Mouse (Mus musculus): ENCODE results near the gene Tat. TPM values are rescaled to one million over a fixed set of nuclear protein-coding genes. Genes with fewer than 3 reads are reported as not detected.

The Tat gene
- total RNA-seq (2014; fragmentation: Nextera tagmentation) (not detected in 2 replicates), total RNA-seq (2017) (0.22 TPM in 1 of 2 replicates, not detected in the other), polyA plus RNA-seq (2012) (not detected in 2 replicates)

DNA sequence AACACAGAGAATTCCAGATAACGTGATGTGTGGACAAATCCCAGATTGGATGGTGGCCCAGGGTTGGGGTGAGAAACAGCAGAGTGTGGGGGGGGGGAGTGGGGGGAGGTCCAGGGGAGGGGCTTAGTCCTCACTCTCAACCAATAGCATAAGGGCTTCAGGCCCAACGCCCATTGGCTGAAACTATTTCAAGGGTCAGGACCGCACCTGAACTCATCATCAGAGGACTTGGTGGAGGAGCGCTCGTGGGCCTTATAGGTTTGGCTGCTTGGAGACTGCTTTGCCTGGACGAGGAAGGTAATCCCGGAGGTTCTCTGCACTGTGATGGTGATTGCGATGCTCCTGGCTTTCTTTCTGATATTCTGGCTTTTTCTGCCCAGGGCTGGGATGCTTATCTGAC is at the start of gene Tat:
Gene Tat (plus strand): TSS at position 214 of the 400 bp plus-strand sequence.
- Histone ChIP-seq H3K27me3 (ENCODE audit: insufficient read depth, low read length) (0 out of 2 replicates have a peak, but pooled peaks cover 2% of the 10 kb centered on the region), H3K36me3 (replicated peaks) (no peaks in the 10 kb centered on the region), H3K4me1 (ENCODE audit: insufficient read depth, low read depth, low read length) (no peaks in the 10 kb centered on the region), H3K4me3 (ENCODE audit: low read depth, low read length) (no peak within 1 kb of the TSS), H3K9me3 (replicated peaks) (no peaks in the 10 kb centered on the region)
- TF ChIP-seq GATA1 (IDR thresholded peaks at IDR 0.05; ENCODE audit: borderline replicate concordance, low read length) (no peak), GATA2 (IDR thresholded peaks at IDR 0.05; ENCODE audit: borderline replicate concordance, low read depth, low read length) (no peak), TAL1 (conservative IDR thresholded peaks at IDR 0.05; ENCODE audit: low read depth, low read length) (no peak), POLR2AphosphoS5 (IDR thresholded peaks at IDR 0.05; ENCODE audit: insufficient replicate concordance, low read depth, low read length) (no peak), CTCF (IDR thresholded peaks at IDR 0.05; ENCODE audit: low read depth, low read length) (no peak)
- DNase-seq (ENCODE audit: low spot score), result no peak
- no peak for ATAC-seq (ENCODE audit: extremely low read depth, insufficient number of reproducible peaks, low FRiP score, poor library complexity, severe bottlenecking)

DNA sequence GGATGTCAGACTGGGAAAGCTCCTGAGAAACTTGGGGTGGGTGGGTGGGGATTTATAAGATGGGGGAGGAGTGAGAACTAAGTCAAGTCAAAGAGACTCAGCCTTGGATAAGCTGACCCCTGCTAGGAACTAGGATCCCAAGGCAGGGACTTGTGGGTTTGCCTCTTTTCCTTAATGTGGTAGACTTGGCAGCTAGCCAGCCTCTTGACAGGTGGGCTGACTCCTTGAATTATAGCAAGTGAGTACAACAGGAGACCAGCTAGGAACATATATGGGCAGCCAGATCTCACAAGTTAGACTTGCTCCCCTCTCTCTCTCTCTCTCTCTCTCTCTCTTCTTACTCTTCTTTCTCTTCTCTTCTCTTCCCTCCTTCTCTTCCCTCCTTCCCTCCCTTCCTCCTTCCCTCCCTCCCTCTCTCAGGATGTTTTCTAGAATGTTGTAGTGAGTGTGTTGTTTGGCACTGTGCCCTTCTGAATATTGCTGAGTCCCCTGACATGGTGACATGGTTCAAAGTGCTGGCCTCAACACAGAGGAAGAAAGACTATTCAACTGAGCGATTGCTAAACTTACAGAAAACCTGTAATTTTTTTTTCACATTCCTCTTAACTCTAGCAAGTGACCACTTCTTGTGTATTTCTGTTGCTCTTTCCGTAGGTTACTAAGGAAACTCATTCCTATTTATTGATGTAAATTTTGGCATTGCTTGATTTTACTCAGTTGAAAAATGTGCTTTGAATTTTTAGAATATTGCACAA is 48.5 kb upstream of the Tat start:
- Histone ChIP-seq H3K36me3 (replicated peaks) (peaks cover 63% of the 10 kb centered on the region), H3K4me1 (ENCODE audit: insufficient read depth, low read depth, low read length) (peaks cover 3% of the 10 kb centered on the region; the same call in 1 of the 2 replicates), H3K27me3 (ENCODE audit: insufficient read depth, low read length) (no peaks in the 10 kb centered on the region), H3K9me3 (replicated peaks) (no peaks in the 10 kb centered on the region), H3K4me3 (ENCODE audit: low read depth, low read length) (no peak overlapping the region)
- TF ChIP-seq GATA1 (IDR thresholded peaks at IDR 0.05; ENCODE audit: borderline replicate concordance, low read length), result no peak
- ATAC-seq (ENCODE audit: extremely low read depth, insufficient number of reproducible peaks, low FRiP score, poor library complexity, severe bottlenecking) (no peak), DNase-seq (ENCODE audit: low spot score) (no peak)

DNA sequence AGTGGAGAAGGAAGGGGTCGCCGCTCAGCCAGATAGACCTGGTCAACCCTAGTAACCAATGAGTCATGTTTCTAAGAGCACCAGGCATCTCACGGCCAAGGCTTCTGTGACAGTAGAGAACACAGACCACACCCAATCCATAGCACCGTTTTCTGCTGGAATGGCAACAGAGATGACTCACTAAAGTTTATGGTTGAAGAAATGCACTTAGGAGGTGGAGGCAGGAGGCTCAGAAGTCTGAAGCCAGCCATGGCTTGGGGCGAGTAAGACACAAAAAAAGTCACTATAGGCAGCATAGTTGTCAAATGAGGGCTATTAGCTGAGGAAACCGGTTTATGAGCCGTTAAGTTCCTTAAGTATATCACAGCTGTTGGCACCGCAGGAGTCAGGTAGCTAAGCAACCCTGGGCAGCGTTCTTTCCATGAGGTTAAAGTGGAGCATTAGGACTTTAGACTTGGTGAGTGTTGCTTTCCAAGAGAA is 45.0 kb upstream of the Tat start:
- Histone ChIP-seq H3K27me3 (ENCODE audit: insufficient read depth, low read length) (peaks cover 3% of the 10 kb centered on the region; the same call in 1 of the 2 replicates), H3K4me1 (ENCODE audit: insufficient read depth, low read depth, low read length) (peaks cover 3% of the 10 kb centered on the region; the same call in 1 of the 2 replicates), H3K4me3 (ENCODE audit: low read depth, low read length) (no peak overlapping the region), H3K9me3 (replicated peaks) (no peaks in the 10 kb centered on the region), H3K36me3 (replicated peaks) (peaks cover 39% of the 10 kb centered on the region)
- ATAC-seq (ENCODE audit: extremely low read depth, insufficient number of reproducible peaks, low FRiP score, poor library complexity, severe bottlenecking), result no peak; the same call in 1 of the 2 replicates
- no peak for DNase-seq (ENCODE audit: low spot score)
- TF ChIP-seq POLR2AphosphoS5 (IDR thresholded peaks at IDR 0.05; ENCODE audit: insufficient replicate concordance, low read depth, low read length) (no peak), GATA1 (IDR thresholded peaks at IDR 0.05; ENCODE audit: borderline replicate concordance, low read length) (no peak), CTCF (IDR thresholded peaks at IDR 0.05; ENCODE audit: low read depth, low read length) (no peak), TAL1 (conservative IDR thresholded peaks at IDR 0.05; ENCODE audit: low read depth, low read length) (no peak), GATA2 (IDR thresholded peaks at IDR 0.05; ENCODE audit: borderline replicate concordance, low read depth, low read length) (no peak)

DNA sequence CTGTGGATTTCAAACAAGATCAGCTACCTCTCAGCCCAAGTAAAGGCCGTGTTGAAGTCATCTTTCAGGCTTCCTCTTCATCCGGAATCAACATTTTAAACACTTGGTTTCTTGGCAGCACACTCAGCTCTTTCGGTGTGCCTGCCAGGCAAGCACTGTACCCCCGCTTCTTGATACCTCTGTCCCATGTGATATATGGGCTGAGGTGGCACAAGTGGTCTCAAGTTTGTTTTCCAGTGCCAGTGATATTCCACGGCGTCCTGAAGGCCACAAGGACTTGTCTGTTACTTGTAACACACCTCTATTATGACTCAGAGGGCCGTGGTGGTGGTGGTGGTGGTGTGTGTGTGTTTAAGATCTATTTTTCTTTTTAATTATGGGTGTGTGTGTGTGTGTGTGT is 44.5 kb upstream of the Tat start:
- ATAC-seq (ENCODE audit: extremely low read depth, insufficient number of reproducible peaks, low FRiP score, poor library complexity, severe bottlenecking), result no peak
- peaks cover 34% of the 10 kb centered on the region for H3K36me3 ChIP-seq (replicated peaks)
- peaks cover 3% of the 10 kb centered on the region; the same call in 1 of the 2 replicates for H3K27me3 ChIP-seq (ENCODE audit: insufficient read depth, low read length)
- no peak overlapping the region for H3K4me3 ChIP-seq (ENCODE audit: low read depth, low read length)
- H3K4me1 ChIP-seq (ENCODE audit: insufficient read depth, low read depth, low read length), result peaks cover 3% of the 10 kb centered on the region; the same call in 1 of the 2 replicates
- H3K9me3 ChIP-seq (replicated peaks), result no peaks in the 10 kb centered on the region
- TF ChIP-seq POLR2AphosphoS5 (IDR thresholded peaks at IDR 0.05; ENCODE audit: insufficient replicate concordance, low read depth, low read length), result no peak
- no peak for DNase-seq (ENCODE audit: low spot score)

DNA sequence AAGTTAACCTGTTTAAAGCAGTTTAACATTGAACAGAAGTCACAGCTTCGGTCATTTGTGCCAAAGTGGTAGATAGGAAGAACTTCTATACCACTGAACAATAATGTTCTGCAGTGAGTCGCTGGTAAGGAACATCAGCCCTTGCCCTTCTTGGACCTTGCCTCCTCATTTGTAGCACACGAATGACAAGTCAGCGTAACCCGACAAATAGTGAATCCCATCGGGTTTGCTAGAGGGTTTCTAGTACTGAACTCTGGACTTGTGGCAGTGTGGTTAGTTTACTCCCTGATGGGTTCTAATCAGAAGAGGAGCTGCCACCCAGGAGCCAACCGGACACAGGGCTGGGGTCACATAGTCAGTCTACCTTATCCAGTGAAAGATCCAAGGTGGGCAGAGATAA is 44.0 kb upstream of the Tat start:
- ATAC-seq (ENCODE audit: extremely low read depth, insufficient number of reproducible peaks, low FRiP score, poor library complexity, severe bottlenecking), result no peak
- TF ChIP-seq GATA1 (IDR thresholded peaks at IDR 0.05; ENCODE audit: borderline replicate concordance, low read length) (no peak), CTCF (IDR thresholded peaks at IDR 0.05; ENCODE audit: low read depth, low read length) (no peak), POLR2AphosphoS5 (IDR thresholded peaks at IDR 0.05; ENCODE audit: insufficient replicate concordance, low read depth, low read length) (no peak), GATA2 (IDR thresholded peaks at IDR 0.05; ENCODE audit: borderline replicate concordance, low read depth, low read length) (no peak), TAL1 (conservative IDR thresholded peaks at IDR 0.05; ENCODE audit: low read depth, low read length) (no peak)
- H3K36me3 ChIP-seq (replicated peaks), result peaks cover 28% of the 10 kb centered on the region
- H3K27me3 ChIP-seq (ENCODE audit: insufficient read depth, low read length), result peaks cover 3% of the 10 kb centered on the region; the same call in 1 of the 2 replicates
- no peak for DNase-seq (ENCODE audit: low spot score)
- peaks cover 3% of the 10 kb centered on the region; the same call in 1 of the 2 replicates for H3K4me1 ChIP-seq (ENCODE audit: insufficient read depth, low read depth, low read length)
- H3K9me3 ChIP-seq (replicated peaks), result no peaks in the 10 kb centered on the region
- no peak overlapping the region for H3K4me3 ChIP-seq (ENCODE audit: low read depth, low read length)

DNA sequence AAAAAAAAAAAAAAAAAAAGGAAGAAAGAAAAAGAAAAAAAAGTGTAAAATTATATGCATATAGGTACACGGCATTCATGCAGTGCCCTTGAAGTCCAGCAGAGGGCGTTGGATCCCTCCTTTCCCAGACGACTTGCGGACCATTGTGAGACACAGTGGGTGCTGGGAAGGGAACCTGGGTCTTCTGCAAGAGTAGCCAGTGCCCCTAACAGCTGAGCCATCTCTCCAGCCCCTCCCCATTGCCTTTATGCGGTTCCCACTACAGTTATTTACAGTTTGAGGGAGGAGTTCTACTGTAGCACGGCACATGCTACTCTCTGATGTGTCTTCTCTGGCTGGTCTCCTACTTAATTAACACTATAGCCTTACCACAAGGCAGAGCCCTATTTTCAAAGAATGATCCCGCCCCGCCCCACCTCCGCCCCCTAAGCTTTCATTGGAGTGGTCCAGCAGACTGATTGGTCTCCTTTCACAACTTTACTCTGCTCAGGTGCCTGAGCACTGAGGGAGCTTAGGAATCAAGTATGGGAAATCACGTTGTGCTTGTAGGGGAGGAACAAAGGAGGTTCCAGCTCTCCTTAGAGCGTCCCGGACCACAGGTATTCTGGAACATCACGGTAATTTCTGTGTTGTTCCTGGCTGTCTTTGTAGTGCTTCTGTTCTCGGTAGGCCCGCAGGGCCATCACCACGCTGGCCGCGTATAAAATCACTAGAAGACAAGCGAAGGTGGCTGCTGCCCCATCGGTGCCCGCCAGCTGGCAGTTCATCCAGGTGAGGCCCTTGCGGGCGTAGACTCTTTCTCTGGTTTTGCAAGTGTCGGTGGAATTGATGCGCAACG is 42.6 kb upstream of the Tat start:
- Histone ChIP-seq H3K27me3 (ENCODE audit: insufficient read depth, low read length) (peaks cover 7% of the 10 kb centered on the region; the same call in 1 of the 2 replicates), H3K4me1 (ENCODE audit: insufficient read depth, low read depth, low read length) (peaks cover 3% of the 10 kb centered on the region; the same call in 1 of the 2 replicates), H3K9me3 (replicated peaks) (no peaks in the 10 kb centered on the region), H3K4me3 (ENCODE audit: low read depth, low read length) (no peak overlapping the region), H3K36me3 (replicated peaks) (peaks cover 18% of the 10 kb centered on the region)
- no peak for ATAC-seq (ENCODE audit: extremely low read depth, insufficient number of reproducible peaks, low FRiP score, poor library complexity, severe bottlenecking)
- DNase-seq (ENCODE audit: low spot score), result no peak
- TF ChIP-seq CTCF (IDR thresholded peaks at IDR 0.05; ENCODE audit: low read depth, low read length), result peak; percentile 36
- no peak for TF ChIP-seq GATA1 (IDR thresholded peaks at IDR 0.05; ENCODE audit: borderline replicate concordance, low read length)
- no peak for TF ChIP-seq TAL1 (conservative IDR thresholded peaks at IDR 0.05; ENCODE audit: low read depth, low read length)
- TF ChIP-seq GATA2 (IDR thresholded peaks at IDR 0.05; ENCODE audit: borderline replicate concordance, low read depth, low read length), result no peak
- no peak for TF ChIP-seq POLR2AphosphoS5 (IDR thresholded peaks at IDR 0.05; ENCODE audit: insufficient replicate concordance, low read depth, low read length)
